Mouse (Mus musculus) stomach, adult 2 months (tissue): ENCODE data around the gene Kctd13. TPM values are rescaled to one million over a fixed set of nuclear protein-coding genes. Genes with fewer than 3 reads are reported as not detected.

Source experiments
- polyA plus RNA-seq: library from polyadenylated mRNA; depleted of rRNA; stranded (reverse); fragments of >200 nt; gene quantifications from 2 replicates; pipeline ENCODE4 v1.2.3, GENCODE M21; 2012; rRNA removed

Gene Kctd13
- 7.3 and 9.2 TPM in 2 replicates for polyA plus RNA-seq

DNA sequence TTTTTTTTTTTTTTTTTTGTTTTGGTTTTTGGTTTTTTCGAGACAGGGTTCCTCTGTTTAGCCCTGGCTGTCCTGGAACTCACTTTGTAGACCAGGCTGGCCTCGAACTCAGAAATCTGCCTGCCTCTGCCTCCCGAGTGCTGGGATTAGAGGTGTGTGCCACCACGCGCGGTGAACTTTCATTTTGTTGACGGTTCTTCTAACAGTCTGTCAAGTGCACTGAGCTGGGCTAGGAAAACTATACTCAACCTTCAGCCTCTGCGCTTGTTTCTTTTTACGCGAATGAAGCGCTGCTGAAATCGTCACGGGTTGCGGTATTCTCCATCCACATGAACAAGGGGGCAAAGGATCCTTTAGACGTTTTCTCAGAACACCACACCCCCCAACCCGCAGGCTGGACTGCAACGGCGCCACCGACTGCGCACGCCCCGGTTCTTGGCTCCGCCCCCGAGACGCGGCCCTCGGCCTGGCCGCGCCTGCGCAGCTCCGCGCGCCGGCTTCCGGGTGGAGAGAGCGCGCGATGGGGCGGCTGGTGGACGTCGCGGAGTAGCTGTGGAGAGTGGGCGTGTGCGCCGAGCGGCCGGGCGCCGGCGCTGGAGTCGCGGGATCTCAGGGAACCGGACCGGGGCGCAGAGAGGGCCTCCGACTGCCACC lies at the start of gene Kctd13:
TSS of gene Kctd13 (plus strand) at position 496 of the 654 bp plus-strand sequence.

DNA sequence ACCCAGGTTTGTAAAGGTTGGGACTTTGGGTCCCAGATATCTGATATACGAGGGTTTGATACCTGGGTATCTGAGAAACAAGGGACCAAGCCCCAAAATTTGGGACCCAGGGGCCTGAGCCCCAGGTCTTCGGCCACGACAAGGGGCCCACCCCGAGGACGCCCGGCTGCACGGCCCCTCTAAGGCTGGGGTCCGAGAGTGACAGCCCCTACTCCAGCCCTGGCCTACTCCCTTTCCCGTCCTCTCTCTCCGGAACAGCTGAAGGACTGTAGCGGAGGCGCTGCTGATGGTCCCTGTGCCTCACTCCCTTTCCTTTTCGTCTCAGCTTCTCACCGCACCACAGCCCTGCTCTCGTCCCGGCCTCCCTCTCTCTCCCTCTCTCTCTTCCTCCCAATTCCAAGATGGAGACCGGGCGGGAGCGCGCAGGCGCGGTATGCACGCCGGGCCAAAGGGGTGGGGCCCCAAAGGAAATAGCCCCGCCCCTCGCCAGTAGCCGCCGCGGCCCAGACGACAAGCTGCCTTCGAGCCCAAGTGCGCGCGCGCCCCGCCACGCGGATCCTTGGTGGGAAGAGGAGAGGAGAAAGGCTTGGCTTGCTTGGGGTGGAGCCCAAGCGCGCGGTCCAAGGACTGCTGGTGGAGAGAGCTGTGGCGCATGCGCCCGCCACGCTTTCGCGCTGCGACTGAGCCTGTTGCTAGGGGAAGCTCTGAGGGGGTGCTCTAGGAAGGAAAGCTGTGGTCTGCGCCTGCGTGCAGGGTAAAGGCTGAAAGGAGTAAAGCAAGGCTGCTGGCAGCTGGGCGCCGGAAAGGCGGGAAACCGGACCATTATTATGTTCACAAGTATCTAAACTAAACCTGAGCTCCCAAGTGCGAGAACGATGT lies 44.2 kb upstream of the Kctd13 start, which contains the start of gene Taok2:
TSS of gene Taok2 (minus strand) at position 418 of the 879 bp plus-strand sequence.

GRCm38 (mm10) chr7:126922624-126923060 lies 6.0 kb upstream of the Kctd13 start, which contains the start of gene Tmem219:
Tmem219 (minus strand) TSS chr7:126922917.

DNA sequence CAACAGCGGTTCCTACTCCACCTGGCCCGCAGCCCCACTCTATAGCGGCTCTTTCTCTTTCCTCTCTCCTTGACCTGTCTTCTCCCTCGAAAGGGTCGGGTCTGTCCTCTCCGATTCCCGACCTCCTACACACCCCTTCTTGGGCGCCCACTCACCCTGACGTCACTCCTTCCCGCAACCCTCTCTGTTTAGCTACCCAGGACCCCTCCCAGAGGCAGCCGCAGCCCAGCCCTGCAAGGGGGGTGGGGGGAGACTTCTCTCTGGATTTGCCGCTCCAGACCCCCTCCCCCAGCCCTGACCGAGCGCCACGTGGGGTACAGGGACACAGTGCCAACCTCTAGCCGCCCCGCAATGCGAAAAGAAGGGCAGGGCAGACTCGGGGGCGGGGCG lies 20.7 kb downstream of the Kctd13 start, which contains the start of gene Asphd1:
TSS of gene Asphd1 (minus strand) at position 180 of the 390 bp plus-strand sequence.

GRCm38 (mm10) chr7:126949793-126950646 lies 21.3 kb downstream of the Kctd13 start, which contains the start of gene Sez6l2:
Sez6l2 (plus strand) TSS chr7:126950563.

GRCm38 (mm10) chr7:126975893-126975949 lies 47.0 kb downstream of the Kctd13 start, which contains the start of gene Cdipt:
Cdipt (plus strand) TSS chr7:126975914.

DNA sequence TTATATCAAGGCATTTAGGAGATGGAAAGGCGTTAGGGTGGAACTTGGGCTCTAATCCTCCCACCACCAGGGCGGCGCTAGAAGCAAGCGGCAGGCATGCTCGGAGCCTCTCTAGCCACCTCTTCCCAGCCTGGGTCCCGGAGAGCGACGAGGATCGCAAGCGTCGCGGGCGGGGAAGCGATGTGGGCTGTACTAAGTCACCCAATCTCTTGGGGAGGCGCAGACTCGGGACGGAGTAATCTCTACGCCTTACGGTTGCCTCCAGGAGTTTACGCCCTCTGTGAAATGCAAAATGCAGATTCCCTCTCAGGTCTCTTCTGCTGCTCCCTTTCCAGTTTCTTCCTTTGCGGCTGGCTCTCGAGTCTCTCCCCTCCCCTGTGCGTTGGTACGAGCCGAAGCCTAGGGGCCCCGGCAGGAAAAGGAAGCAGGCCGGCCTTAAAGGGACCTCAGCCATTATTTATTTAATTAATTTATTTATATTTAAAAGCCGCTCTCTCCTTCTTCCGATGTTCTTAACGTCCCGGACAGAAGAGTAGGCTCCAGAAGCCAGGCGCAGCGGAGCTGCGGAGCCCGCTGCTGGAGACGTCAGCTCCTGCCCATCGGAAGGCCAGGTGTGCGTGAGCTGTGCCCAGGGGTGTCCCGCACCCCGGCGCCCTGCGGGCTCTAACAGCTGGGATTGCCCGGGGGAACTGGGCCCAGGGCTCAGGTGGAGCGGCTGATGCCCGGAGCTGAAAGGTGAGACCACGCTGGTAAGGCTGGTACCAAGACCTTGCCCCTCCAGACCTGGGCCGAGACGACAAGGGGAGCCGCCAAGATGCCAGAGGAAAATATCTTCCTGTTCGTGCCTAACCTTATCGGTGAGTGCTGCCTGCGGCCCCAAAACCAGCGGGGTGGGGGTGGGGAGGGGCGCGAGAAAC lies 47.5 kb downstream of the Kctd13 start, which contains the start of gene Cdiptos:
TSS of gene Cdiptos (minus strand) at position 149 of the 917 bp plus-strand sequence.

Other genes with a start within 250 kb of the Kctd13 start
- 26.1 and 37.1 TPM in 2 replicates for gene Bola2, start 233.5 kb upstream of the Kctd13 start, polyA plus RNA-seq
- 8.4 and 8.8 TPM in 2 replicates for gene Slx1b, start 233.1 kb upstream of the Kctd13 start, polyA plus RNA-seq
- gene Coro1a, start 221.1 kb upstream of the Kctd13 start, polyA plus RNA-seq, result 21.9 and 41.2 TPM in 2 replicates
- gene Mapk3, start 169.3 kb upstream of the Kctd13 start, polyA plus RNA-seq, result 242 and 263 TPM in 2 replicates
- 12.6 and 14.1 TPM in 2 replicates for gene Gdpd3, start 162.5 kb upstream of the Kctd13 start, polyA plus RNA-seq
- 169 and 334 TPM in 2 replicates for gene Ypel3, start 151.9 kb upstream of the Kctd13 start, polyA plus RNA-seq
- 2.0 and 2.5 TPM in 2 replicates for gene Tbx6, start 147.4 kb upstream of the Kctd13 start, polyA plus RNA-seq
- 74.8 and 85.0 TPM in 2 replicates for gene Ppp4c, start 136.4 kb upstream of the Kctd13 start, polyA plus RNA-seq
- 3.8 and 6.7 TPM in 2 replicates for gene Fam57b, start 131.2 kb upstream of the Kctd13 start, polyA plus RNA-seq
- gene 4930451I11Rik, start 97.2 kb upstream of the Kctd13 start, polyA plus RNA-seq, result not detected in 2 replicates
- gene Doc2a, start 81.5 kb upstream of the Kctd13 start, polyA plus RNA-seq, result 0.08 TPM in 1 of 2 replicates, not detected in the other
- gene Hirip3, start 66.9 kb upstream of the Kctd13 start, polyA plus RNA-seq, result 2.2 and 2.3 TPM in 2 replicates
- gene Ino80e, start 66.5 kb upstream of the Kctd13 start, polyA plus RNA-seq, result 26.9 and 34.5 TPM in 2 replicates
- 47.4 and 49.6 TPM in 2 replicates for gene Taok2, start 44.2 kb upstream of the Kctd13 start, polyA plus RNA-seq
- 97.1 and 106 TPM in 2 replicates for gene Tmem219, start 6.0 kb upstream of the Kctd13 start, polyA plus RNA-seq
- 0.21 and 0.94 TPM in 2 replicates for gene Asphd1, start 20.7 kb downstream of the Kctd13 start, polyA plus RNA-seq
- 1.9 and 2.3 TPM in 2 replicates for gene Sez6l2, start 21.7 kb downstream of the Kctd13 start, polyA plus RNA-seq
- gene Cdipt, start 47.0 kb downstream of the Kctd13 start, polyA plus RNA-seq, result 150 and 159 TPM in 2 replicates
- 0.08 TPM in 1 of 2 replicates, not detected in the other for gene Cdiptos, start 47.2 kb downstream of the Kctd13 start, polyA plus RNA-seq
- gene Mvp, start 85.7 kb downstream of the Kctd13 start, polyA plus RNA-seq, result 67.5 and 90.5 TPM in 2 replicates
- 0.94 TPM in 1 of 2 replicates, not detected in the other for gene Pagr1b, start 87.6 kb downstream of the Kctd13 start, polyA plus RNA-seq
- 8.5 TPM in 1 of 2 replicates, not detected in the other for gene Pagr1a, start 88.5 kb downstream of the Kctd13 start, polyA plus RNA-seq
- 1.6 and 8.9 TPM in 2 replicates for gene Gm42742, start 92.2 kb downstream of the Kctd13 start, polyA plus RNA-seq
- 2.3 and 4.8 TPM in 2 replicates for gene Prrt2, start 92.3 kb downstream of the Kctd13 start, polyA plus RNA-seq
- gene Maz, start 98.2 kb downstream of the Kctd13 start, polyA plus RNA-seq, result 76.8 and 314 TPM in 2 replicates
- gene Kif22, start 113.6 kb downstream of the Kctd13 start, polyA plus RNA-seq, result 1.9 and 2.3 TPM in 2 replicates
- 23.7 and 38.0 TPM in 2 replicates for gene Zg16, start 158.4 kb downstream of the Kctd13 start, polyA plus RNA-seq
- gene AI467606, start 162.5 kb downstream of the Kctd13 start, polyA plus RNA-seq, result 13.6 and 14.9 TPM in 2 replicates
- 0.27 and 0.47 TPM in 2 replicates for gene Qprt, start 193.3 kb downstream of the Kctd13 start, polyA plus RNA-seq
- 0.67 and 0.77 TPM in 2 replicates for gene Spn, start 208.9 kb downstream of the Kctd13 start, polyA plus RNA-seq